ENCODE assay signal across 11 mouse cellular contexts in genomic region chr11:76456897-76457296, GRCm38 (mm10). TPM values are rescaled to one million over a fixed set of nuclear protein-coding genes. Genes with fewer than 3 reads are reported as not detected.
DNase-seq lines count a peak whose midpoint lies in the region; ATAC-seq and TF ChIP-seq lines count a peak whose summit lies in the region.
"Had no signal": no experiment of that assay in that cellular context is flagged by ENCODE, and none has a peak within 500 bp of the region (broad histone marks: within the 10 kb centered on the region; RNA-seq: fewer than 3 reads in every experiment).

No protein-coding gene starts in this region.

- H3K4me3 ChIP-seq in heart, embryonic 14.5 days (ENCODE audit: control insufficient read depth in 1 of 2, insufficient read depth in 1 of 2, low read depth in 1 of 2, low read length in 2 of 2), result no peak overlapping the region
- no peak overlapping the region for H3K4me3 ChIP-seq in spleen, adult 2 months (ENCODE audit: extremely low read depth, insufficient read depth, insufficient read length)
- no peak overlapping the region for H3K4me3 ChIP-seq in limb, embryonic 12.5 days (replicated peaks)
- H3K4me3 ChIP-seq: erythroblast, embryonic 14.5 days had no signal

- no peak for TF ChIP-seq POLR2A in spleen, adult 2 months (IDR thresholded peaks at IDR 0.05; ENCODE audit: low read depth, low read length)

- no peak for TF ChIP-seq CTCF in spleen, adult 2 months (IDR thresholded peaks at IDR 0.05; ENCODE audit: extremely low read depth, insufficient read depth, insufficient read length, insufficient replicate concordance)

- no peak for DNase-seq in heart, adult 18-20 months
- peak; percentile 18 to 52 for DNase-seq in spleen, adult 2 months (ENCODE audit: low read depth in 1 of 2, low spot score in 2 of 2)
- DNase-seq in spleen, postnatal 4 days (ENCODE audit: low spot score in 2 of 2), result no peak
- peak; percentile 22 to 34 for DNase-seq in thymus, postnatal 36 days
- no peak for DNase-seq in left cerebral cortex, adult 18-20 months (ENCODE audit: low spot score in 2 of 2)
- DNase-seq in urinary bladder, postnatal 4 days (ENCODE audit: low spot score in 2 of 2), result no peak

- H3K27me3 ChIP-seq in heart, embryonic 14.5 days (ENCODE audit: control insufficient read depth, insufficient read depth, low read length), result no peaks in the 10 kb centered on the region
- H3K27me3 ChIP-seq in spleen, adult 2 months (ENCODE audit: control insufficient read depth, insufficient read depth, low read length), result no peaks in the 10 kb centered on the region
- H3K27me3 ChIP-seq in limb, embryonic 12.5 days, result no peaks in the 10 kb centered on the region

- no peak overlapping the region for H3K9ac ChIP-seq in heart, embryonic 14.5 days (ENCODE audit: low read length)
- H3K9ac ChIP-seq in limb, embryonic 12.5 days (replicated peaks), result no peak overlapping the region

- no peaks in the 10 kb centered on the region for H3K9me3 ChIP-seq in heart, embryonic 14.5 days (ENCODE audit: control insufficient read depth, low read length)
- no peaks in the 10 kb centered on the region for H3K9me3 ChIP-seq in limb, embryonic 12.5 days
- H3K9me3 ChIP-seq: G1E had no signal

- peak; percentile 23; the same call in 1 of the 2 replicates for ATAC-seq in heart, embryonic 14.5 days (ENCODE audit: insufficient number of reproducible peaks, insufficient read depth, low FRiP score, low read depth)
- no peak for ATAC-seq in limb, embryonic 12.5 days (ENCODE audit: insufficient number of reproducible peaks, insufficient read depth, low FRiP score, low TSS enrichment, low read depth)

- H3K27ac ChIP-seq in heart, embryonic 14.5 days (replicated peaks in 1 of 2; ENCODE audit: control insufficient read depth in 1 of 2, insufficient read depth in 1 of 2, low read depth in 2 of 2, low read length in 2 of 2), result no peak overlapping the region
- H3K27ac ChIP-seq in spleen, adult 2 months (ENCODE audit: insufficient read depth, low read length), result no peak overlapping the region
- 0 out of 2 replicates have a peak overlapping the region, but pooled peaks have one; percentile 45 for H3K27ac ChIP-seq in limb, embryonic 12.5 days

- peaks cover 2 to 3% of the 10 kb centered on the region in 2 experiments; a peak in 2 of 4 replicates for H3K4me1 ChIP-seq in heart, embryonic 14.5 days (ENCODE audit: control insufficient read depth in 2 of 2, insufficient read depth in 2 of 2, low read length in 2 of 2)
- peaks cover 12% of the 10 kb centered on the region; the same call in 1 of the 2 replicates for H3K4me1 ChIP-seq in spleen, adult 2 months (ENCODE audit: control insufficient read depth, insufficient read depth, insufficient read length)
- peaks cover 19% of the 10 kb centered on the region for H3K4me1 ChIP-seq in limb, embryonic 12.5 days (replicated peaks)

- peaks cover 64% of the 10 kb centered on the region for H3K36me3 ChIP-seq in heart, embryonic 14.5 days (ENCODE audit: control insufficient read depth, insufficient read depth, low read length)
- H3K36me3 ChIP-seq in spleen, adult 2 months (ENCODE audit: control insufficient read depth, insufficient read depth, low read length), result 0 out of 2 replicates have a peak, but pooled peaks cover 3% of the 10 kb centered on the region
- peaks cover 75% of the 10 kb centered on the region for H3K36me3 ChIP-seq in limb, embryonic 12.5 days
- H3K36me3 ChIP-seq: G1E had no signal

- WGBS in heart, embryonic 14.5 days, result 80% methylated on average over 10 of the region's 10 CpGs
- 23% methylated on average over 10 of the region's 10 CpGs for WGBS in spleen, adult 2 months
- 79% methylated on average over 10 of the region's 10 CpGs for WGBS in limb, embryonic 12.5 days

- no peak overlapping the region for H3K4me2 ChIP-seq in heart, embryonic 14.5 days (ENCODE audit: low read length)
- no peak overlapping the region for H3K4me2 ChIP-seq in limb, embryonic 12.5 days
- H3K4me2 ChIP-seq: liver, embryonic 11.5 days had no signal

RNA-seq across cellular contexts. Expression of gene Timm22, which starts 50.1 kb away (rescaled TPM):
- 93.4 and 96.2 TPM in 2 replicates for polyA plus RNA-seq in heart, embryonic 14.5 days (2014; fragmentation: Nextera tagmentation; extraction: Ambion mirVana)
- total RNA-seq in heart, adult 18-20 months (2021), result 10 to 100 TPM; 44.0 to 51.4 TPM
- polyA plus RNA-seq in spleen, adult 2 months (2012; rRNA removed), result 7.5 and 10.0 TPM in 2 replicates
- 127 and 149 TPM in 2 replicates for polyA plus RNA-seq in limb, embryonic 12.5 days (2016; fragmentation: Nextera tagmentation; extraction: Ambion mirVana)
- total RNA-seq in left cerebral cortex, adult 18-20 months (2021), result 10 to 100 TPM; 38.0 to 38.2 TPM

RNA-seq across cellular contexts. Expression of gene Nxn, which starts 58.0 kb away (rescaled TPM):
- polyA plus RNA-seq in heart, embryonic 14.5 days (2014; fragmentation: Nextera tagmentation; extraction: Ambion mirVana), result 23.7 and 26.8 TPM in 2 replicates
- total RNA-seq in heart, adult 18-20 months (2021), result 10 to 100 TPM; 13.5 to 17.8 TPM
- 6.9 and 8.8 TPM in 2 replicates for polyA plus RNA-seq in spleen, adult 2 months (2012; rRNA removed)
- 61.2 and 67.7 TPM in 2 replicates for polyA plus RNA-seq in limb, embryonic 12.5 days (2016; fragmentation: Nextera tagmentation; extraction: Ambion mirVana)
- 10 to 100 TPM in 1 of 2 experiments, 1 to 10 TPM in 1; 8.7 to 11.9 TPM for total RNA-seq in left cerebral cortex, adult 18-20 months (2021)

Comparison
In these comparisons a context has a peak if more than half of its experiments do, and no peak if none do; other contexts are left out.
1. DNase-seq: peak in spleen, adult 2 months (2 of 2) and thymus, postnatal 36 days (2 of 2); none in heart, adult 18-20 months (0 of 2), spleen, postnatal 4 days (0 of 2), left cerebral cortex, adult 18-20 months (0 of 2) and urinary bladder, postnatal 4 days (0 of 2).